Mouse (Mus musculus): ENCODE measurements around the gene Olfr231. TPM values are rescaled to one million over a fixed set of nuclear protein-coding genes. Genes with fewer than 3 reads are reported as not detected.

The Olfr231 gene
- polyA plus RNA-seq (2015; fragmentation: Nextera tagmentation; extraction: Ambion mirVana), result not detected in 2 replicates

DNA sequence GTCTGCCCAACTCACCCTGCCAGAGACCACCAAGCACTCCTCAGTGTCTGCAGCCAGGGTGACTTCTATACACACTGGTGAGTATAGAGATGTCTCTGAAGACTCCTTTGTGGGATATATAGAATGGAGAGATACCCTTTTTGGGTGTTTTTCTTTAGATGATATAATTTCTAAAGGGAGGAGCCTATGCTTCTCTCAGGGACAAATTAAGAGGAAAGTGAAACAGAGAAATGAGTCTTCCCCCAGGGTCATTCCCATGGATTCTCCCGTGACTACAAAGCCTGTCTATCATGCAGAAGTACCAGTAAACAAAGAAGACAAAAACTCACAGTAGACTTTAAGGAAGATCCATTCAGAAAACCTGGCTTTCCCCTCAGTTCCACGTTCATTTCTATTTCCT is at the start of gene Olfr231:
Gene Olfr231 (minus strand): TSS at position 101 of the 400 bp plus-strand sequence.
- H3K4me2 ChIP-seq (replicated peaks; ENCODE audit: low read depth, low read length), result no peak within 1 kb of the TSS
- TF ChIP-seq CTCF (IDR thresholded peaks at IDR 0.05) (no peak), EP300 (IDR thresholded peaks at IDR 0.05) (no peak)
- H3K4me1 ChIP-seq (ENCODE audit: insufficient read depth, low read depth, low read length), result no peaks in the 10 kb centered on the region
- no peak for ATAC-seq
- H3K27ac ChIP-seq (ENCODE audit: low read length), result no peak within 1 kb of the TSS
- no peak for DNase-seq (ENCODE audit: low spot score)
- no peaks in the 10 kb centered on the region for H3K9me3 ChIP-seq (ENCODE audit: low read length)
- H3K9ac ChIP-seq (replicated peaks; ENCODE audit: low read depth), result no peak within 1 kb of the TSS
- WGBS, result 50% methylated on average over 2 of the region's 2 CpGs
- no peaks in the 10 kb centered on the region for H3K36me3 ChIP-seq (ENCODE audit: insufficient read depth, low read length)
- no peak within 1 kb of the TSS for H3K4me3 ChIP-seq (ENCODE audit: low read depth, low read length)
- H3K27me3 ChIP-seq (replicated peaks; ENCODE audit: insufficient read depth, low read length), result no peaks in the 10 kb centered on the region

- no peak overlapping the region for H3K27ac ChIP-seq (ENCODE audit: low read length)
- ATAC-seq, result no peak
- H3K4me1 ChIP-seq (ENCODE audit: insufficient read depth, low read depth, low read length), result no peaks in the 10 kb centered on the region
- H3K36me3 ChIP-seq (ENCODE audit: insufficient read depth, low read length), result no peaks in the 10 kb centered on the region
- no peak overlapping the region for H3K4me2 ChIP-seq (replicated peaks; ENCODE audit: low read depth, low read length)
- no peak overlapping the region for H3K4me3 ChIP-seq (ENCODE audit: low read depth, low read length)
- no peak for TF ChIP-seq CTCF (IDR thresholded peaks at IDR 0.05)
- TF ChIP-seq EP300 (IDR thresholded peaks at IDR 0.05), result no peak
- no peak overlapping the region for H3K9ac ChIP-seq (replicated peaks; ENCODE audit: low read depth)
- no peak for DNase-seq (ENCODE audit: low spot score)
- H3K9me3 ChIP-seq (ENCODE audit: low read length), result no peaks in the 10 kb centered on the region
- H3K27me3 ChIP-seq (replicated peaks; ENCODE audit: insufficient read depth, low read length), result no peaks in the 10 kb centered on the region
These were observed 48.1 kb upstream of the Olfr231 start for GRCm38 (mm10) chr1:174169024-174169423.

- no peak overlapping the region for H3K9ac ChIP-seq (replicated peaks; ENCODE audit: low read depth)
- no peak overlapping the region for H3K4me2 ChIP-seq (replicated peaks; ENCODE audit: low read depth, low read length)
- no peak overlapping the region for H3K27ac ChIP-seq (ENCODE audit: low read length)
- 89% methylated on average over 10 of the region's 10 CpGs for WGBS
- TF ChIP-seq CTCF (IDR thresholded peaks at IDR 0.05), result no peak
- TF ChIP-seq EP300 (IDR thresholded peaks at IDR 0.05), result no peak
- H3K9me3 ChIP-seq (ENCODE audit: low read length), result no peaks in the 10 kb centered on the region
- no peak for DNase-seq (ENCODE audit: low spot score)
- no peak overlapping the region for H3K4me3 ChIP-seq (ENCODE audit: low read depth, low read length)
- H3K4me1 ChIP-seq (ENCODE audit: insufficient read depth, low read depth, low read length), result no peaks in the 10 kb centered on the region
- no peaks in the 10 kb centered on the region for H3K27me3 ChIP-seq (replicated peaks; ENCODE audit: insufficient read depth, low read length)
- ATAC-seq, result no peak
- no peaks in the 10 kb centered on the region for H3K36me3 ChIP-seq (ENCODE audit: insufficient read depth, low read length)
These were observed 38.1 kb upstream of the Olfr231 start for GRCm38 (mm10) chr1:174159095-174159494.

- Histone ChIP-seq H3K4me1 (ENCODE audit: insufficient read depth, low read depth, low read length) (no peaks in the 10 kb centered on the region), H3K4me3 (ENCODE audit: low read depth, low read length) (no peak overlapping the region), H3K27me3 (replicated peaks; ENCODE audit: insufficient read depth, low read length) (no peaks in the 10 kb centered on the region), H3K9me3 (ENCODE audit: low read length) (no peaks in the 10 kb centered on the region), H3K36me3 (ENCODE audit: insufficient read depth, low read length) (no peaks in the 10 kb centered on the region), H3K9ac (replicated peaks; ENCODE audit: low read depth) (no peak overlapping the region), H3K27ac (ENCODE audit: low read length) (no peak overlapping the region), H3K4me2 (replicated peaks; ENCODE audit: low read depth, low read length) (no peak overlapping the region)
- TF ChIP-seq EP300 (IDR thresholded peaks at IDR 0.05) (no peak), CTCF (IDR thresholded peaks at IDR 0.05) (no peak)
- DNase-seq (ENCODE audit: low spot score) (no peak), ATAC-seq (no peak)
- WGBS, result 76% methylated on average over 1 of the region's 1 CpGs
These were observed 37.5 kb upstream of the Olfr231 start for GRCm38 (mm10) chr1:174158512-174158911.

GRCm38 (mm10) chr1:174157622-174158021 is 36.7 kb upstream of the Olfr231 start:
- Histone ChIP-seq H3K4me3 (ENCODE audit: low read depth, low read length) (no peak overlapping the region), H3K27ac (ENCODE audit: low read length) (no peak overlapping the region), H3K27me3 (replicated peaks; ENCODE audit: insufficient read depth, low read length) (no peaks in the 10 kb centered on the region), H3K4me2 (replicated peaks; ENCODE audit: low read depth, low read length) (no peak overlapping the region), H3K9ac (replicated peaks; ENCODE audit: low read depth) (no peak overlapping the region), H3K36me3 (ENCODE audit: insufficient read depth, low read length) (no peaks in the 10 kb centered on the region), H3K4me1 (ENCODE audit: insufficient read depth, low read depth, low read length) (no peaks in the 10 kb centered on the region), H3K9me3 (ENCODE audit: low read length) (no peaks in the 10 kb centered on the region)
- DNase-seq (ENCODE audit: low spot score) (no peak), ATAC-seq (no peak)
- TF ChIP-seq EP300 (IDR thresholded peaks at IDR 0.05) (no peak), CTCF (IDR thresholded peaks at IDR 0.05) (no peak)
- 67% methylated on average over 3 of the region's 3 CpGs for WGBS

GRCm38 (mm10) chr1:174155333-174155732 is 34.4 kb upstream of the Olfr231 start, which contains the start of gene Olfr420:
TSS of gene Olfr420 (plus strand) at chr1:174155633.
- TF ChIP-seq CTCF (IDR thresholded peaks at IDR 0.05) (no peak), EP300 (IDR thresholded peaks at IDR 0.05) (no peak)
- WGBS, result 67% methylated on average over 1 of the region's 1 CpGs

GRCm38 (mm10) chr1:174149289-174149688 is 28.3 kb upstream of the Olfr231 start:
- TF ChIP-seq EP300 (IDR thresholded peaks at IDR 0.05), result no peak
- no peak for TF ChIP-seq CTCF (IDR thresholded peaks at IDR 0.05)

More at GRCm38 (mm10) chr1:174155333-174155732, 34.4 kb upstream of the Olfr231 start, which contains the start of gene Olfr420:
- H3K9ac ChIP-seq (replicated peaks; ENCODE audit: low read depth), result no peak within 1 kb of the TSS
- no peaks in the 10 kb centered on the region for H3K36me3 ChIP-seq (ENCODE audit: insufficient read depth, low read length)
- no peak within 1 kb of the TSS for H3K4me2 ChIP-seq (replicated peaks; ENCODE audit: low read depth, low read length)
- no peaks in the 10 kb centered on the region for H3K9me3 ChIP-seq (ENCODE audit: low read length)
- H3K4me1 ChIP-seq (ENCODE audit: insufficient read depth, low read depth, low read length), result no peaks in the 10 kb centered on the region
- no peaks in the 10 kb centered on the region for H3K27me3 ChIP-seq (replicated peaks; ENCODE audit: insufficient read depth, low read length)
- H3K27ac ChIP-seq (ENCODE audit: low read length), result no peak within 1 kb of the TSS
- ATAC-seq, result no peak
- no peak within 1 kb of the TSS for H3K4me3 ChIP-seq (ENCODE audit: low read depth, low read length)
- DNase-seq (ENCODE audit: low spot score), result no peak

More at GRCm38 (mm10) chr1:174149289-174149688, 28.3 kb upstream of the Olfr231 start:
- no peak overlapping the region for H3K4me3 ChIP-seq (ENCODE audit: low read depth, low read length)
- 79% methylated on average over 2 of the region's 2 CpGs for WGBS
- H3K27me3 ChIP-seq (replicated peaks; ENCODE audit: insufficient read depth, low read length), result no peaks in the 10 kb centered on the region
- ATAC-seq (no peak), DNase-seq (ENCODE audit: low spot score) (no peak)
- H3K4me1 ChIP-seq (ENCODE audit: insufficient read depth, low read depth, low read length), result no peaks in the 10 kb centered on the region
- H3K36me3 ChIP-seq (ENCODE audit: insufficient read depth, low read length), result no peaks in the 10 kb centered on the region
- no peak overlapping the region for H3K4me2 ChIP-seq (replicated peaks; ENCODE audit: low read depth, low read length)
- H3K27ac ChIP-seq (ENCODE audit: low read length), result no peak overlapping the region
- H3K9me3 ChIP-seq (ENCODE audit: low read length), result no peaks in the 10 kb centered on the region
- H3K9ac ChIP-seq (replicated peaks; ENCODE audit: low read depth), result no peak overlapping the region

All from lung, postnatal 0 days (tissue).